Mouse (Mus musculus): ENCODE results near the gene Slc5a8.

The Slc5a8 gene

GRCm38 (mm10) chr10:88885632-88886090 is at the start of gene Slc5a8:
Gene Slc5a8, plus strand, starts transcription at chr10:88885992.
- no peak for DNase-seq

- DNase-seq, result no peak
Observed at GRCm38 (mm10) chr10:88848876-88849476, 36.8 kb upstream of the Slc5a8 start.

GRCm38 (mm10) chr10:88849976-88850375 is 35.8 kb upstream of the Slc5a8 start:
- DNase-seq, result no peak

GRCm38 (mm10) chr10:88853326-88853725 is 32.5 kb upstream of the Slc5a8 start:
- no peak for DNase-seq

GRCm38 (mm10) chr10:88860911-88861310 is 24.9 kb upstream of the Slc5a8 start:
- DNase-seq, result no peak

- DNase-seq, result no peak
Observed at GRCm38 (mm10) chr10:88861416-88861815, 24.4 kb upstream of the Slc5a8 start.

- DNase-seq, result no peak
Observed at GRCm38 (mm10) chr10:88862293-88862692, 23.5 kb upstream of the Slc5a8 start.

- no peak for DNase-seq
Observed at GRCm38 (mm10) chr10:88866017-88866416, 19.8 kb upstream of the Slc5a8 start.

- DNase-seq, result no peak
Observed at GRCm38 (mm10) chr10:88874870-88875269, 10.9 kb upstream of the Slc5a8 start.

GRCm38 (mm10) chr10:88877421-88877820 is 8.4 kb upstream of the Slc5a8 start:
- no peak for DNase-seq

GRCm38 (mm10) chr10:88883721-88884120 is 2.1 kb upstream of the Slc5a8 start:
- no peak for DNase-seq

GRCm38 (mm10) chr10:88884836-88885235 is 956 bp upstream of the Slc5a8 start:
- DNase-seq, result no peak

- DNase-seq, result peak; percentile 7
Observed at GRCm38 (mm10) chr10:88886114-88886513, 322 bp downstream of the Slc5a8 start.

GRCm38 (mm10) chr10:88888376-88888775 is 2.6 kb downstream of the Slc5a8 start:
- no peak for DNase-seq

- DNase-seq, result no peak
Observed at GRCm38 (mm10) chr10:88891410-88891809, 5.6 kb downstream of the Slc5a8 start.

- no peak for DNase-seq
Observed at GRCm38 (mm10) chr10:88892560-88893087, 6.8 kb downstream of the Slc5a8 start.

GRCm38 (mm10) chr10:88897032-88897431 is 11.2 kb downstream of the Slc5a8 start:
- no peak for DNase-seq

- DNase-seq, result no peak
Observed at GRCm38 (mm10) chr10:88949649-88950296, 64.0 kb downstream of the Slc5a8 start.

GRCm38 (mm10) chr10:88950297-88950653 is 64.5 kb downstream of the Slc5a8 start:
- DNase-seq, result no peak

GRCm38 (mm10) chr10:88960791-88961190 is 75.0 kb downstream of the Slc5a8 start:
- no peak for DNase-seq

- no peak for DNase-seq
Observed at GRCm38 (mm10) chr10:88968586-88968985, 82.8 kb downstream of the Slc5a8 start.

- no peak for DNase-seq
Observed at GRCm38 (mm10) chr10:88970951-88971725, 85.3 kb downstream of the Slc5a8 start.

GRCm38 (mm10) chr10:88978932-88979331 is 93.1 kb downstream of the Slc5a8 start:
- DNase-seq, result no peak

Data from thymus, postnatal 4 days (tissue).